Mouse (Mus musculus): ENCODE data around the gene Rab25. TPM values are rescaled to one million over a fixed set of nuclear protein-coding genes. Genes with fewer than 3 reads are reported as not detected.
"Not testable (repeated sequence)": the region's sequence is repeated elsewhere in the genome, so short reads cannot be mapped to it uniquely, and the experiment has no call there.

Gene Rab25
- polyA plus RNA-seq, 1 experiment from 2014 or later = 36.4 TPM

DNA sequence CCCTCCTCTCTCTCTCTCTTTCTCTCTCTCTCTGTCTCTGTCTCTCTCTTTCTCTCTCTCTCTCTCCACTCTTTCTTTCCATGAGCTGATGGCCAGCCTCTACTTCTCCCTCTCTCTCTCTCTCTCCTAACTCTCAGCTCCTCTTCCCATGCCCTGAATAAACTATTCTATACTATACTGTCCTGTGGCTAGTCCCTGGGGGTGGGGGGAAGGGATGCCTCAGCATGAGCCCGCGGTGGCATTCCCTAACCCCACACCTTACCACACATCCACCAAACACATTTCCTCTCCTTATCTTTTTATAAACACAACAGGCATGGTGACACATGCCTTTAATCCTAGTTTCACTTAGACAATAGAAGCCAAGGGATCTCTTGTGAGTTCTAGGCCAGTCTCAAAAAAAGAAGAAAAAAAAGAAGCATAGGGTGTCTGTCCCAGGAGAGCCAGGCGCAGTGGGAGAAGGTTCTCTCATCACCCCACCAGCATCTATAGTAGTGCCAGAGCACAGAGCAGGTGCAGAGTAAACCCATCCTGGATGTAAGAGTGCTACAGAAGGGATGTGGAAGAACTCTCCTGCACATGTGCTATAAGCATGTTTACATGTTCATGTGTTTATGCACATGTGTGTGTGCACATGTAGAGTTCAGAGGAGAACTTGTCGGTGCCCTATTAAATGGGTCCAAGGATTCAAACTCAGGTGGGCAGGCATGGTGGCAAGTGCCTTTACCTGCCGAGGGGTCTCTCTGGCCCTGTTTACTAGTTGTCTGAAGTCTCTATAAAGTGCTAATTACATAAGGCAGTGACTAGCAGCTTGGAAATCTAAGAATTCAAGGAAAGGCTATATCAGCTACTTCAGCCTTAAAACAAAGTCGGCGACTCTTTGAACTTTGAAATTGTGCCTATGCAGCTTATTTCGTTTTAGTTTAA is 30.7 kb upstream of the Rab25 start:
- Histone ChIP-seq H3K27ac (no peak overlapping the region), H3K9ac (0 out of 2 replicates have a peak overlapping the region, but pooled peaks have one; percentile 92), H3K36me3 (peaks cover 28% of the 10 kb centered on the region), H3K27me3 (no peaks in the 10 kb centered on the region), H3K4me2 (peak overlapping the region; percentile 70), H3K4me3 (peak overlapping the region; percentile 88), H3K9me3 (no peaks in the 10 kb centered on the region), H3K4me1 (peaks cover 9% of the 10 kb centered on the region)
- ATAC-seq (ENCODE audit: borderline replicate concordance, extremely low read depth, low FRiP score, low TSS enrichment) = no peak
- WGBS = 42% methylated on average over 8 of the region's 8 CpGs

DNA sequence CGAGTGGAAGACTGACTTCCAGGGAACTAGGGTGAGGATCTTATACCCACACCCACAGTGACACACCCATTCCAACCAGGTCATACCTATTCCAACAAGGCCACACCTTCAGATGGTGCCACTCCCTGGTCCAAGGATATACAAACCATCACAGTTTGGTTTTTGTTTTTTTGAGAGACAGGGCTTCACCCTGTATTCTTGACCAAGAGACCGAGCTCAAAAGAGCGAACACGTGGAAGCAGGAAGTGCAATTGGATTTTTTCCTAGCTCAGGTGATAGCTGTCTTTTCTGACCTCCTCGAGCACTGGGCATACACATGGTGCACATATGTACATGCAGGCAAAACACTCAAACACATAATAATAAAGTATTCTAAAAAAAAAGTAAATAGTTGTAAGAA is 29.7 kb upstream of the Rab25 start:
- not testable (repeated sequence) for H3K4me2 ChIP-seq; ATAC-seq (ENCODE audit: borderline replicate concordance, extremely low read depth, low FRiP score, low TSS enrichment); H3K27me3 ChIP-seq; H3K4me3 ChIP-seq; H3K9ac ChIP-seq; H3K4me1 ChIP-seq; H3K9me3 ChIP-seq; H3K27ac ChIP-seq
- H3K36me3 ChIP-seq = peaks cover 19% of the 10 kb centered on the region
- 81% methylated on average over 5 of the region's 5 CpGs for WGBS

DNA sequence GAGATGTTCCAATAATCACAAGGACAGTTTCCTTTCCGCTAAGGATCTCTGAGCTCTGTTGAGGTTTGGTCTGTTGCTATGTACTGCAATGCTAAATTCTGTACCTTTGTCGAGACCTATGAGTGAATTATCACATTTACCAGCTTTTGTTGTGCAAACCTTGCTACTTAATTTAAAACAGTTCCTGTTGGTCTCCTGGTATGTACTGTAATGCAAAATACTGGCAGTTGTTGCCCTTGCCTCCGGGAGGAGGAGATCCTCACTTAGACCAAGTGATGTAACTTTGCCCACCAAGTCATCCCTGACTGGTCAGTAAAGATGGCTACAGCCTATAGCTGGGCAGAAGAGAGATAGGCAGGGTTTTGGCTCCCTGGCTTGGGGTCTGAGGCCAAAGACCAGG is 27.4 kb upstream of the Rab25 start, which contains the start of gene Ssr2:
Gene Ssr2, plus strand, starts transcription at position 337 of the 400 bp plus-strand sequence.
- Histone ChIP-seq H3K27ac (no peak within 1 kb of the TSS), H3K27me3 (no peaks in the 10 kb centered on the region), H3K36me3 (no peaks in the 10 kb centered on the region; the same call in 1 of the 2 replicates), H3K4me3 (no peak within 1 kb of the TSS), H3K4me1 (peaks cover 6% of the 10 kb centered on the region), H3K9ac (no peak within 1 kb of the TSS), H3K9me3 (no peaks in the 10 kb centered on the region), H3K4me2 (no peak within 1 kb of the TSS)
- 80% methylated on average over 3 of the region's 3 CpGs for WGBS
- ATAC-seq (ENCODE audit: borderline replicate concordance, extremely low read depth, low FRiP score, low TSS enrichment) = no peak

DNA sequence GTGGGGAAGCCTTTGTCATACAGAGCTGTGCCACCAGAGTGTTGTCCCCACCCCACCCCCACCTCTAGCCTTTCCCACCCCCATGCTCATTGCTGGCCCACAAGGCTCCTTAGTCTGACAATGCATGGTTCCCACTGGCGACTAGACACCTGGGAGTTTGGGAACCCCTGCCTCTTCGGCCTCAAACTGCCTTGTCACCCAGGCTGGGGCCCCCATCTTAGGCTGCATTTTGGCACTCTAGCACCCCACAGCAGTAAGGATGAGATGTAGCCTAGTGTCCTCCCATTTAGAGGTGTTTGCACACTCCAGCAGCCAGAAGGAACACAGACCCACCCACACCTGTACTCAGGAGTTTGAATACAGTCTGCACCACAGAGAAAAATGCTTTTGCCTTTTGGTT is 25.7 kb upstream of the Rab25 start:
- Histone ChIP-seq H3K27me3 (no peaks in the 10 kb centered on the region), H3K4me3 (no peak overlapping the region), H3K4me1 (no peaks in the 10 kb centered on the region), H3K9me3 (no peaks in the 10 kb centered on the region), H3K4me2 (no peak overlapping the region), H3K27ac (no peak overlapping the region), H3K9ac (no peak overlapping the region), H3K36me3 (peaks cover 16% of the 10 kb centered on the region)
- no peak for ATAC-seq (ENCODE audit: borderline replicate concordance, extremely low read depth, low FRiP score, low TSS enrichment)
- 81% methylated on average over 2 of the region's 2 CpGs for WGBS

DNA sequence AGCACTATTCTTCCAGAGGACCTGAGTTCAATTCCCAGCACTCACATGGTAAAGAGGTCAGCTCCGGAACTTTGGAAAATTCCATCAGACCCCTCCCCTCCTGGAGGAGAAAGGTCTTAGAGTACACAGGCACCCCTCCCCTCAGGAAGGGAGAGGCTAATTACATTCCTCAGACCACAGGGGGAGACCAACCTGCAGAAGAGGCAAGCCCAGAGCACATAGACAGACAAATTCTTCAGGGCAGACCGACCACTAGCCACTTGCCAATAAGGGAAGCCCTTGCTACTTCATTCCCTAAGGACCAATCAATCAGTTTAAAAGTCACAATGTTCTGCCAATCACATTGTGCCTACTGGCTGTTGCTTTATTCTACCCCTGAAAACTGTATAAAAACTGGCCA is 24.7 kb upstream of the Rab25 start:
- H3K9me3 ChIP-seq = no peaks in the 10 kb centered on the region
- no peak overlapping the region for H3K4me3 ChIP-seq
- no peak overlapping the region for H3K4me2 ChIP-seq
- 67% methylated on average over 2 of the region's 2 CpGs for WGBS
- no peak overlapping the region for H3K27ac ChIP-seq
- H3K36me3 ChIP-seq = peaks cover 26% of the 10 kb centered on the region
- H3K9ac ChIP-seq = no peak overlapping the region
- ATAC-seq (ENCODE audit: borderline replicate concordance, extremely low read depth, low FRiP score, low TSS enrichment) = no peak
- no peaks in the 10 kb centered on the region for H3K27me3 ChIP-seq
- no peaks in the 10 kb centered on the region for H3K4me1 ChIP-seq

DNA sequence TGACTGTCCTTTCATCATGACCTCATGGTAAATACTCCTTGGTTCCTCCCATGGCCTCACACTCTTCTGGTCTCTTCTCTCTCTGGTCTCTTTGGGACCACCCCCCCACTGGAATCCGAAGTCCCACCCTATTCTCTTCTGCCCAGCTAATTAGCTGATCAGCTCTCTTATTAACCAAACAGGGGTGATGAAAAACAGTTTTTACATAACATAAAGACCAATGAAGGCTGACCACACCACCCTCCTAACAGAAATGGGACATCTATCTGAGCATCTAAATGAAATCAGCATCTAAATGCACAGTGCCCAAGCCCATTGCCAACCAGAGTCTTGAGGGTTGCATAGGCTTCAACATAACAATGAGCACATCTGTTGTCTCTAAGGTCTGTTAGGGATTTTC is 23.8 kb upstream of the Rab25 start:
- Histone ChIP-seq H3K27ac (no peak overlapping the region), H3K4me2 (no peak overlapping the region), H3K9me3 (no peaks in the 10 kb centered on the region), H3K4me1 (no peaks in the 10 kb centered on the region), H3K9ac (no peak overlapping the region), H3K36me3 (peaks cover 34% of the 10 kb centered on the region), H3K27me3 (no peaks in the 10 kb centered on the region), H3K4me3 (no peak overlapping the region)
- WGBS = 74% methylated on average over 1 of the region's 1 CpGs
- no peak for ATAC-seq (ENCODE audit: borderline replicate concordance, extremely low read depth, low FRiP score, low TSS enrichment)

DNA sequence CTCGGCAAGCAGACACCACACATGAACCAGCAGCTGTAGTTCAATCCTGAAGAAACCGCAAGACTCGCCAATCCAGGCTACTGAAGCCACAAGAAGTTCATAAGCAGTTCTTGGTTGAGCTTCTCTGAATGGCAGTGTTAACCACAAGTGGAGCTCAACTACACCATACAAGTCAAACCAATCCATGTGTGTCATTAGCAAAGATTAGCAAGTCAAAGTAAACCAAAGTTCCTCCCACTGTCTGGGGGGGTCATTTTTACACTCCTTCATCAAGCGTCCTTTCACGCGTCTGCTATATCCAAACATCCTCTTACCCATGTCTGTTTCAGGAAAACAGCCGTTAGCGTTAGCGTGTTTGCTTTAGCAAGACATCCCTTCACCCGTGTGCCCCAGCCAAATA is 22.2 kb upstream of the Rab25 start:
- 81% methylated on average over 10 of the region's 10 CpGs for WGBS
- Histone ChIP-seq H3K36me3 (peaks cover 49% of the 10 kb centered on the region), H3K9me3 (no peaks in the 10 kb centered on the region), H3K4me3 (no peak overlapping the region), H3K4me2 (no peak overlapping the region), H3K9ac (no peak overlapping the region), H3K27ac (no peak overlapping the region), H3K27me3 (no peaks in the 10 kb centered on the region), H3K4me1 (no peaks in the 10 kb centered on the region)
- no peak for ATAC-seq (ENCODE audit: borderline replicate concordance, extremely low read depth, low FRiP score, low TSS enrichment)

DNA sequence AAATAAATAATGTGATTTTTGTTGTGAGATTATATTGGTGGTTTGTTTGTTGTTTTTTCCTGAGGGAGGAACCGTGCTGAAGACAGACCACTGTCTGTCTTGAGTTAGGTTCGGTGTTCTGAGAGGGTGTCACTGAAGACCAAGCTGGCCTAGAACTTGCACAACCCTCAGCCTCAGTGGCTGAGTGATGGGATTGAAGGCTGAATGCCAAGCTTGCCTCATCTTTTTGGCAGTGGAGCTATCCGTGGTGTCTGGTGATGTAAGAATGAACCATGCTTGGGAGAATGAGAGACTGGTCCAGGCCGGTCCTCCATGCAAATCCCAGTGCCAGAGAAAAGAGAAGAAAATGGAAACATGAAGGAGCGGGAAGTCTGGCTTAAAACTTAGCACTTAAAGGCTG is 21.6 kb upstream of the Rab25 start:
- Histone ChIP-seq H3K4me1 (no peaks in the 10 kb centered on the region), H3K9me3 (no peaks in the 10 kb centered on the region), H3K9ac (no peak overlapping the region), H3K4me2 (no peak overlapping the region), H3K27me3 (no peaks in the 10 kb centered on the region), H3K4me3 (no peak overlapping the region), H3K36me3 (peaks cover 55% of the 10 kb centered on the region), H3K27ac (no peak overlapping the region)
- ATAC-seq (ENCODE audit: borderline replicate concordance, extremely low read depth, low FRiP score, low TSS enrichment) = no peak
- WGBS = 80% methylated on average over 5 of the region's 5 CpGs

DNA sequence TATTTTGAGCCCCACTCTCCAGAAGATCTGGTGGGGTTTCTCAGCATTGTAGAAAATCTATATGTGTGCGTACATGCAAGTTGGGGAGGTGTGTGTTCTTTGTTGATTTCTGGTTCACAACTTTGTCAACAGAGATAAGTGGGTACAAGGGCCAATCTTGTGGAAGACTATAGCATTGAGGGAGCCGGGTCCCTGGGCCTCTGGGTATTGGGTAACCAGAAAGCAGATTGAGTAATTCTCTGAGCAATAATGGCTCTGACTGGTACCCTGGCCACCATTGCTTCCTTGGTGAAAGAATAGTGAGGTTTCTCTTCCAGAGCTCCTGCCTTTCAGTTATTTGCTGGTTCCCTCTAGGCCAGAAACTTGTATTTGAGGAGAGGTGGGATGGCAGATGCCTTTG is 21.0 kb upstream of the Rab25 start:
- Histone ChIP-seq H3K4me2 (no peak overlapping the region), H3K36me3 (peaks cover 61% of the 10 kb centered on the region), H3K4me1 (no peaks in the 10 kb centered on the region), H3K4me3 (no peak overlapping the region), H3K9me3 (no peaks in the 10 kb centered on the region), H3K27ac (no peak overlapping the region), H3K27me3 (no peaks in the 10 kb centered on the region), H3K9ac (no peak overlapping the region)
- ATAC-seq (ENCODE audit: borderline replicate concordance, extremely low read depth, low FRiP score, low TSS enrichment) = no peak
- 94% methylated on average over 2 of the region's 2 CpGs for WGBS

DNA sequence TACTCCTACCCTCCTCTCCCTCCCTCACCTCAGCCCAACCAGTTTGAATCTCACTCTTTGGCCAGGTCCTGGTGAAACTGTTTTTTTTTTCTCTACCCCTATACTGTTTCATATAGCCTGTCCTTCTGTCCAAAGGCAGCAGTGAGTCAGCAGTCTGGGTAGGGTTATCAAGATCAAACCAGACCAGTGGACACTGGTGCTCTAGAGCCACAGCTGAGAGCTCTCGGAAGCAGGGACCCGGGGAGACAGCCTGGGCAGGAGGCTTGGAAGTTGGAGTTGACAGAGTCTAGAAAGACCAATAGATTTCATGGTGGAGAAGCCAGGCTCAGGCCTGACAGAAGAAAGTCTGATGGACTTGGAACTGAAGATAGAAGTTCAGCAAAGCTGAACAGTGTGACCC is 20.5 kb upstream of the Rab25 start:
- no peak overlapping the region for H3K4me2 ChIP-seq
- H3K9me3 ChIP-seq = no peaks in the 10 kb centered on the region
- no peak for ATAC-seq (ENCODE audit: borderline replicate concordance, extremely low read depth, low FRiP score, low TSS enrichment)
- WGBS = 90% methylated on average over 2 of the region's 2 CpGs
- H3K9ac ChIP-seq = no peak overlapping the region
- no peaks in the 10 kb centered on the region for H3K4me1 ChIP-seq
- H3K27ac ChIP-seq = no peak overlapping the region
- H3K4me3 ChIP-seq = no peak overlapping the region
- peaks cover 66% of the 10 kb centered on the region for H3K36me3 ChIP-seq
- H3K27me3 ChIP-seq = no peaks in the 10 kb centered on the region

DNA sequence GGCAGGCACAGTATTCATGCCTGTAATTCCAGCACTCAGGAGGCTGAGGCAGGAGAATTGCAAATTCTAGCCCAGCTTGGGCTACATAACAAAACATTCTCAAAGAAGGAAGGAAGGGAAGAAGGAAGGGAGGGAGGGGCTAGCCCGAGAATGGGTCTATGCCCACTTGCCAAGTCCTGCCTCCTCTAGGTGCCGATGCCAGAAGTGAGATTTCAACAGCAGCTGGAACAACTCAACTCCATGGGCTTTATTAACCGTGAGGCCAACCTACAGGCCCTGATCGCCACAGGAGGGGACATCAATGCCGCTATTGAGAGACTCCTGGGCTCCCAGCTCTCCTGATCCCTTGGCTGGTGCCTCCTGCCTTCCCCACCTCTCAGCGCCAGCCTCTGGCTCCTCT is 19.8 kb upstream of the Rab25 start:
- no peaks in the 10 kb centered on the region for H3K9me3 ChIP-seq
- H3K27ac ChIP-seq = no peak overlapping the region
- no peak overlapping the region for H3K4me2 ChIP-seq
- no peak overlapping the region for H3K9ac ChIP-seq
- peaks cover 73% of the 10 kb centered on the region for H3K36me3 ChIP-seq
- H3K27me3 ChIP-seq = no peaks in the 10 kb centered on the region
- 78% methylated on average over 6 of the region's 6 CpGs for WGBS
- H3K4me3 ChIP-seq = no peak overlapping the region
- no peak for ATAC-seq (ENCODE audit: borderline replicate concordance, extremely low read depth, low FRiP score, low TSS enrichment)
- H3K4me1 ChIP-seq = no peaks in the 10 kb centered on the region

DNA sequence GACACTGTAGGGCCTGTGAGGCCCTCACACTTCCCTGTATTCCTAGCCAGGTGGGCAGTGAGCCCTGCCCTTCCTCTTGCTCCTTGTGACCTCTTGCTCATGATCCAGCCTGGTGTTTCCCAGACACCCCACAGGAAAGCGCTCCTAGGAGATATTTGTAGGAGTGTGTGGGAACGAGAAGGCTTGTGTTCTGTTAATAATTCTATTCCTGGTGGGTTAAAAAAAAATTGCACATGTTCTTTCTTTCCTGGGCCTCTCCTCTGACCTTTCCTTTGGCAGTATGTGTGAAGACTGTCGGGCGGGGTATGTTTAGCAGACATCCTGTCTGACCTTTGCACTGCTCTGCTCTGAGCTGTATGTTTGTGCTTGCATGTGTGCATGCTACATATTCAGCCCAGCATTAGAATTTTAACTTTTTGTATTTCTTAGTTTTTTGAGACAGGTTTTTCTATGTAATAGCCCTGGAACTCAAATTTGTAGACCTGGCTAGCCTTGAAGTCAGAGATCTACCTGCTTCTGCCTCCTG is 18.5 kb upstream of the Rab25 start:
- no peak for ATAC-seq (ENCODE audit: borderline replicate concordance, extremely low read depth, low FRiP score, low TSS enrichment)
- H3K4me1 ChIP-seq = no peaks in the 10 kb centered on the region
- H3K27ac ChIP-seq = no peak overlapping the region
- H3K36me3 ChIP-seq = peaks cover 83% of the 10 kb centered on the region
- no peak overlapping the region for H3K4me3 ChIP-seq
- no peak overlapping the region for H3K4me2 ChIP-seq
- 81% methylated on average over 4 of the region's 4 CpGs for WGBS
- H3K27me3 ChIP-seq = no peaks in the 10 kb centered on the region
- H3K9ac ChIP-seq = no peak overlapping the region
- no peaks in the 10 kb centered on the region for H3K9me3 ChIP-seq

Measured in lung, embryonic 15.5 days (tissue).